Comparison of ENCODE assay signal across 16 mouse cellular contexts in genomic region chr19:58451323-58451722, GRCm38 (mm10). TPM values are rescaled to one million over a fixed set of nuclear protein-coding genes. Genes with fewer than 3 reads are reported as not detected.
DNase-seq lines count a peak whose midpoint lies in the region; ATAC-seq lines count a peak whose summit lies in the region.
"Had no signal": no experiment of that assay in that cellular context is flagged by ENCODE, and none has a peak within 500 bp of the region (broad histone marks: within the 10 kb centered on the region; RNA-seq: fewer than 3 reads in every experiment).

No protein-coding gene starts in this region.

- H3K9me3 ChIP-seq in kidney, embryonic 14.5 days (ENCODE audit: control insufficient read depth, low read length) = no peaks in the 10 kb centered on the region
- H3K9me3 ChIP-seq in hindbrain, embryonic 14.5 days (ENCODE audit: control insufficient read depth, low read length) = no peaks in the 10 kb centered on the region
- H3K9me3 ChIP-seq in neural tube, embryonic 13.5 days = no peaks in the 10 kb centered on the region
- H3K9me3 ChIP-seq: forebrain, embryonic 12.5 days; lung, embryonic 15.5 days had no signal

- 43% methylated on average over 6 of the region's 6 CpGs for WGBS in kidney, embryonic 14.5 days
- 51% methylated on average over 6 of the region's 6 CpGs for WGBS in hindbrain, embryonic 14.5 days
- 52% methylated on average over 6 of the region's 6 CpGs for WGBS in neural tube, embryonic 13.5 days

- H3K27ac ChIP-seq in kidney, embryonic 14.5 days (ENCODE audit: low read depth, low read length) = no peak overlapping the region
- H3K27ac ChIP-seq in hindbrain, embryonic 14.5 days = 0 out of 2 replicates have a peak overlapping the region, but pooled peaks have one; percentile 28
- H3K27ac ChIP-seq in neural tube, embryonic 13.5 days (replicated peaks) = peak overlapping the region; percentile 93
- H3K27ac ChIP-seq: forebrain, embryonic 12.5 days; lung, embryonic 15.5 days had no signal

- ATAC-seq in kidney, embryonic 14.5 days (ENCODE audit: low FRiP score, low TSS enrichment) = no peak
- ATAC-seq in hindbrain, embryonic 14.5 days (ENCODE audit: low FRiP score) = no peak
- ATAC-seq in neural tube, embryonic 13.5 days (ENCODE audit: low read depth) = no peak

- H3K36me3 ChIP-seq in kidney, embryonic 14.5 days (ENCODE audit: control insufficient read depth, insufficient read depth, low read length) = no peaks in the 10 kb centered on the region
- H3K36me3 ChIP-seq in hindbrain, embryonic 14.5 days (replicated peaks; ENCODE audit: control insufficient read depth, insufficient read depth) = no peaks in the 10 kb centered on the region
- peaks cover 11% of the 10 kb centered on the region for H3K36me3 ChIP-seq in neural tube, embryonic 13.5 days
- H3K36me3 ChIP-seq: forebrain, embryonic 12.5 days; lung, embryonic 15.5 days had no signal

- H3K4me1 ChIP-seq in kidney, embryonic 14.5 days (ENCODE audit: control insufficient read depth, insufficient read depth, low read length) = peaks cover 25% of the 10 kb centered on the region; the same call in 1 of the 2 replicates
- peaks cover 58% of the 10 kb centered on the region for H3K4me1 ChIP-seq in hindbrain, embryonic 14.5 days (replicated peaks; ENCODE audit: control insufficient read depth, insufficient read depth, low read length)
- H3K4me1 ChIP-seq in neural tube, embryonic 13.5 days (replicated peaks) = peaks cover 83% of the 10 kb centered on the region

- H3K27me3 ChIP-seq in kidney, embryonic 14.5 days (ENCODE audit: control insufficient read depth, insufficient read depth, low read length) = 0 out of 2 replicates have a peak, but pooled peaks cover 4% of the 10 kb centered on the region
- H3K27me3 ChIP-seq in hindbrain, embryonic 14.5 days (ENCODE audit: control insufficient read depth, insufficient read depth, low read length) = 0 out of 2 replicates have a peak, but pooled peaks cover 3% of the 10 kb centered on the region
- no peaks in the 10 kb centered on the region for H3K27me3 ChIP-seq in neural tube, embryonic 13.5 days
- H3K27me3 ChIP-seq: Patski had no signal

- H3K4me2 ChIP-seq in kidney, embryonic 14.5 days (replicated peaks; ENCODE audit: low read depth, low read length) = peak overlapping the region; percentile 10; the same call in 1 of the 2 replicates
- peak overlapping the region; percentile 99 for H3K4me2 ChIP-seq in hindbrain, embryonic 14.5 days (replicated peaks)
- peak overlapping the region; percentile 92 for H3K4me2 ChIP-seq in neural tube, embryonic 13.5 days
- H3K4me2 ChIP-seq: forebrain, embryonic 12.5 days; heart, embryonic 11.5 days; lung, embryonic 15.5 days had no signal

- no peak overlapping the region for H3K9ac ChIP-seq in kidney, embryonic 14.5 days (ENCODE audit: low read depth, low read length)
- peak overlapping the region; percentile 14; the same call in 1 of the 2 replicates for H3K9ac ChIP-seq in hindbrain, embryonic 14.5 days
- peak overlapping the region; percentile 47 for H3K9ac ChIP-seq in neural tube, embryonic 13.5 days
- H3K9ac ChIP-seq: forebrain, embryonic 12.5 days; lung, embryonic 15.5 days had no signal

- DNase-seq in kidney, adult 18-20 months = no peak
- DNase-seq in NIH3T3 (ENCODE audit: low read depth) = peak; percentile 49
- no peak for DNase-seq in hindbrain, embryonic 14.5 days (ENCODE audit: low spot score)
- DNase-seq in cerebellum, adult 8-10 months = no peak
- no peak for DNase-seq in urinary bladder, adult 18-20 months (ENCODE audit: low spot score in 2 of 2)
- no peak for DNase-seq in gastrocnemius, adult 18-20 months (ENCODE audit: low spot score)
- DNase-seq: adrenal gland, adult 2 months; embryo, embryonic 11 days; kidney, adult 2 months; thymus, postnatal 14 days had no signal

- no peak overlapping the region; the same call in 1 of the 2 replicates for H3K4me3 ChIP-seq in kidney, embryonic 14.5 days (ENCODE audit: low read length)
- H3K4me3 ChIP-seq in hindbrain, embryonic 14.5 days (replicated peaks; ENCODE audit: low read length) = peak overlapping the region; percentile 18
- peak overlapping the region; percentile 67 for H3K4me3 ChIP-seq in neural tube, embryonic 13.5 days
- H3K4me3 ChIP-seq: forebrain, embryonic 12.5 days; lung, embryonic 15.5 days had no signal

RNA-seq across cellular contexts. Expression of gene Gfra1, which starts 4.4 kb away (rescaled TPM):
- polyA plus RNA-seq in kidney, embryonic 14.5 days (2014; fragmentation: Nextera tagmentation; extraction: Ambion mirVana) = 38.1 and 70.1 TPM in 2 replicates
- polyA plus RNA-seq in hindbrain, embryonic 14.5 days (2014; fragmentation: Nextera tagmentation; extraction: Ambion mirVana) = 46.0 and 48.5 TPM in 2 replicates
- polyA plus RNA-seq in neural tube, embryonic 13.5 days (2015; fragmentation: Nextera tagmentation; extraction: Ambion mirVana) = 72.7 and 83.3 TPM in 2 replicates
- total RNA-seq in gastrocnemius, adult 18-20 months (2021) = 1 to 10 TPM; 3.4 to 3.5 TPM

Comparison
In these comparisons a context has a peak if more than half of its experiments do, and no peak if none do; other contexts are left out.
1. H3K4me2 ChIP-seq: peak in every context shown above with its lines; median percentile 99 in hindbrain, embryonic 14.5 days; 92 in neural tube, embryonic 13.5 days; 10 in kidney, embryonic 14.5 days.